Mouse (Mus musculus) midbrain, embryonic 10.5 days (tissue): ENCODE measurements at regions not wholly inside any gene's neighbourhood (a gene's known extent, or its start where the extent isn't known, plus 50 kb on each side); places are given as distances from the start of the nearest gene placed in this dataset.

ENCODE experiments used
- DNase-seq: peaks from one replicate; pipeline ENCODE4 v3.0.0-alpha.2; 2017; ENCODE audit warnings: low spot score
- H3K27ac ChIP-seq: fragments of 300-500 bp; sonication (generic); replicated peaks from 2 replicates; pipeline ENCODE4 v1.5.1; 2016; ENCODE audit warnings: mild to moderate bottlenecking
- H3K27me3 ChIP-seq: fragments of 300-500 bp; sonication (generic); 2 replicates; pipeline ENCODE4 v1.6.1; 2016; ENCODE audit warnings: low read depth, mild to moderate bottlenecking; ENCODE audit not compliant: poor library complexity, severe bottlenecking
- H3K36me3 ChIP-seq: fragments of 300-500 bp; sonication (generic); 2 replicates; pipeline ENCODE4 v1.6.1; 2016; ENCODE audit warnings: mild to moderate bottlenecking, moderate library complexity
- H3K4me1 ChIP-seq: fragments of 300-500 bp; sonication (generic); 2 replicates; pipeline ENCODE4 v1.6.1; 2016
- H3K4me3 ChIP-seq: fragments of 300-500 bp; sonication (generic); 2 replicates; pipeline ENCODE4 v1.5.1; 2016; ENCODE audit warnings: mild to moderate bottlenecking, moderate library complexity
- H3K9me3 ChIP-seq: fragments of 300-500 bp; sonication (generic); replicated peaks from 2 replicates; pipeline ENCODE4 v1.6.1; 2016; ENCODE audit warnings: mild to moderate bottlenecking
- WGBS: fragments of 180-500 bp; shearing (Covaris S2); methylation state at CpG from one replicate; pipeline ENCODE4 v1.1.7; 2016; 5-methylcytosine and 5-hydroxymethylcytosine counted together

- Histone ChIP-seq H3K9me3 (no peaks in the 10 kb centered on the region), H3K27ac (no peak overlapping the region), H3K4me3 (peak overlapping the region; percentile 34; the same call in 1 of the 2 replicates), H3K4me1 (peaks cover 9% of the 10 kb centered on the region), H3K36me3 (no peaks in the 10 kb centered on the region), H3K27me3 (peaks cover 28% of the 10 kb centered on the region)
- 19% methylated on average over 12 of the region's 12 CpGs for whole genome bisulfite sequencing
- no peak for DNase-seq
These were observed 66.4 kb upstream of the Skap2 start for GRCm38 (mm10) chr6:52078530-52079340.

GRCm38 (mm10) chr6:52076179-52076932 lies 64.0 kb upstream of the Skap2 start:
- 73% methylated on average over 15 of the region's 15 CpGs for WGBS

GRCm38 (mm10) chr6:52074904-52075303 lies 62.6 kb upstream of the Skap2 start:
- Histone ChIP-seq H3K36me3 (no peaks in the 10 kb centered on the region), H3K4me1 (peaks cover 9% of the 10 kb centered on the region), H3K27me3 (peaks cover 18% of the 10 kb centered on the region), H3K9me3 (no peaks in the 10 kb centered on the region), H3K27ac (no peak overlapping the region), H3K4me3 (no peak overlapping the region)
- 90% methylated on average over 2 of the region's 2 CpGs for WGBS
- DNase-seq: no peak

More at GRCm38 (mm10) chr6:52076179-52076932, 64.0 kb upstream of the Skap2 start:
- Histone ChIP-seq H3K27ac (no peak overlapping the region), H3K27me3 (peaks cover 28% of the 10 kb centered on the region), H3K4me1 (peaks cover 9% of the 10 kb centered on the region), H3K9me3 (no peaks in the 10 kb centered on the region), H3K4me3 (no peak overlapping the region), H3K36me3 (no peaks in the 10 kb centered on the region)
- DNase-seq: no peak

- Histone ChIP-seq H3K27ac (no peak overlapping the region), H3K36me3 (no peaks in the 10 kb centered on the region), H3K9me3 (no peaks in the 10 kb centered on the region), H3K4me3 (no peak overlapping the region), H3K27me3 (no peaks in the 10 kb centered on the region), H3K4me1 (no peaks in the 10 kb centered on the region; the same call in 1 of the 2 replicates)
- no peak for DNase-seq
- 85% methylated on average over 9 of the region's 9 CpGs for WGBS
These were observed 54.8 kb upstream of the Skap2 start for GRCm38 (mm10) chr6:52067151-52067550.

- Histone ChIP-seq H3K4me3 (no peak overlapping the region), H3K9me3 (no peaks in the 10 kb centered on the region)
- WGBS: 92% methylated on average over 10 of the region's 10 CpGs
These were observed 53.3 kb upstream of the Skap2 start for GRCm38 (mm10) chr6:52065652-52066051.

GRCm38 (mm10) chr6:52064176-52065015 lies 52.0 kb upstream of the Skap2 start:
- Histone ChIP-seq H3K4me3 (no peak overlapping the region), H3K36me3 (no peaks in the 10 kb centered on the region), H3K4me1 (peaks cover 3% of the 10 kb centered on the region; the same call in 1 of the 2 replicates), H3K9me3 (no peaks in the 10 kb centered on the region), H3K27me3 (peaks cover 6% of the 10 kb centered on the region; the same call in 1 of the 2 replicates), H3K27ac (no peak overlapping the region)
- 83% methylated on average over 13 of the region's 13 CpGs for WGBS
- DNase-seq: no peak

More at GRCm38 (mm10) chr6:52065652-52066051, 53.3 kb upstream of the Skap2 start:
- DNase-seq: no peak
- no peaks in the 10 kb centered on the region for H3K36me3 ChIP-seq
- H3K27ac ChIP-seq: no peak overlapping the region
- no peaks in the 10 kb centered on the region; the same call in 1 of the 2 replicates for H3K4me1 ChIP-seq
- H3K27me3 ChIP-seq: no peaks in the 10 kb centered on the region
